Mouse (Mus musculus): ENCODE results near the gene Vmn2r70.

Gene Vmn2r70

DNA sequence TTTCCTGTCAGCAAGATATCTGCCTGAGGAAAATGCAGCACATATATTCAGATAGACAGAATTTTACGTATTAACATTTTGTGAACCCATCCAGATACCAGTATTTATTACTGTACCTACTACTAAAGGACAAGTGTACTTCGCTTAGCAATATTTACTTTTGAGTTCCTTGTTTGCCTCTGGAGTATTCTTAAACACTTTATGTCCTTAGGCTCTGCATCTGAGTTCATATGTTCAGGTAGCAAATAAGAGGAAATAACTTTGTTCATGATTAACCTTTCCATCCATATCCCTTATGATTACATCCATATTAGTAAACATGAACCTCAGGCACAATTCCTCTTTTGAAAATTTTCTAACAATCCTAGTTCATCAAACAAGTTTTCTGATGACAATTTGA lies at the start of gene Vmn2r70:
Gene Vmn2r70, minus strand, starts transcription at position 101 of the 400 bp plus-strand sequence.
- DNase-seq, result no peak

- DNase-seq, result no peak
Observed at GRCm38 (mm10) chr7:85562787-85563186, 6.2 kb downstream of the Vmn2r70 start, which contains the start of gene Vmn2r71. Gene Vmn2r71 (plus strand): TSS chr7:85563087.

- DNase-seq, result no peak
Observed at GRCm38 (mm10) chr7:85543118-85543517, 25.9 kb downstream of the Vmn2r70 start.

DNA sequence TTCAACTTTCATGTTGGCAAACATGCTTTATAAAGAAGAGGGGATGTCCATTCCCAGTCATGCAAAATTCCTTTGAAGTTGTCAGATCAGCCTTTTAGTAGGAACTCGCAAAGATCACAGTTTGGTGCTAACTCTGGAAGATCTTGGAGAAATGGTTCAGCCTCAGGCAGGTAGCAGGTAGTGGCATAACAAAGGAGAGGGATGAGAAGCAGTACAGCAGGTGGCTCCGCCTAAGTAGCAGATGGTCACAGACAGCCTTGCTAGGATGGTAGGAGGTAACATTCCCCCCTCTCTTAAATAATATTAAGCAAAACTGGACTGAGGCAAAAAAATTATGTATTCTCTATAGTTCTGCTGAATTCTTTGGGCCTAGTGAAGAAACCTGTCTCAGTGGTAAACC lies 26.9 kb downstream of the Vmn2r70 start:
- DNase-seq, result no peak
